Mouse (Mus musculus): ENCODE measurements around the gene Duoxa1. TPM values are rescaled to one million over a fixed set of nuclear protein-coding genes. Genes with fewer than 3 reads are reported as not detected.

The Duoxa1 gene
- polyA plus RNA-seq, 1 experiment from 2014 or later = not detected

DNA sequence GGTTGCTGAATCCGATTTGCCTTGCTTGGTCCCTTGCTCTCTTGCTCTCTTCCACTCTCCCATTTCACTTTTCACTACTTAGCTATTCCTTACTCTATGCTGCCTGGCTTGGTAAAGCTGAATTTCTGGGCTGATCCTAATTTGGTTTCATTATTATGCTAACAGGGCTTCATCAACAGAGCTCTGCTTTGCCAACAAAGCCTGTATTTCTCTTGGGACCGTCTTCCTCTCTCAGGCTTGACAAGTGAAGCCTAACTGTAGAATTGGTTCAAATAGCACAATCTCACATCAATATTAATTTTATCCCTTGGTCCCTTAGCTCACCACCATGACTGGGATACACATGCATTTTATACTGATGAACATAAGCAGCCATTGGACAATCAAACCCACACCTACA is 2.0 kb downstream of the Duoxa1 start:
- H3K4me3 ChIP-seq (ENCODE audit: inconsistent target) = no peak overlapping the region
- WGBS (ENCODE audit: missing documents) = 95% methylated on average over 2 of the region's 2 CpGs
- H3K27ac ChIP-seq = no peak overlapping the region
- no peaks in the 10 kb centered on the region for H3K36me3 ChIP-seq (ENCODE audit: inconsistent target)
- no peaks in the 10 kb centered on the region for H3K79me2 ChIP-seq (ENCODE audit: inconsistent target)

DNA sequence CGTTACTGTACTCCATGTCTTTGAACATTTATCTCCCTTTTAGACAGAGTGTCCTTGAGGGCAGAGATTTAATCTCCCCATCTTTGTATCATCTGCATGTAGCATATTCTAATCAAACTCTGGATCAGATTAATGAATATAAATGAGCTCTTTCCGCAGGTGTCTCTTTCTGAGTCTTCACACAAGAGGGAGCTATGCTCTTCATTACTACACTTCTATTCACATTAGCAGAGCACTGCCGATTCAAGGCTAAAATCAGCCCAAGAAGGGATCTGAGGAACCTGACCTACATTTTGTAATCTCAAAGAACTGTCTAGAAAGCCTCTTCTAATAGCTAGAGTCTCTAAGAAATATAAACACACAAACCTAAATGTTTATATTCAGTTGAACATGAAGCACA is 3.9 kb downstream of the Duoxa1 start:
- no peaks in the 10 kb centered on the region for H3K36me3 ChIP-seq (ENCODE audit: inconsistent target)
- 33% methylated on average over 3 of the region's 3 CpGs for WGBS (ENCODE audit: missing documents)
- no peak overlapping the region for H3K4me3 ChIP-seq (ENCODE audit: inconsistent target)
- H3K79me2 ChIP-seq (ENCODE audit: inconsistent target) = no peaks in the 10 kb centered on the region
- no peak overlapping the region for H3K27ac ChIP-seq

DNA sequence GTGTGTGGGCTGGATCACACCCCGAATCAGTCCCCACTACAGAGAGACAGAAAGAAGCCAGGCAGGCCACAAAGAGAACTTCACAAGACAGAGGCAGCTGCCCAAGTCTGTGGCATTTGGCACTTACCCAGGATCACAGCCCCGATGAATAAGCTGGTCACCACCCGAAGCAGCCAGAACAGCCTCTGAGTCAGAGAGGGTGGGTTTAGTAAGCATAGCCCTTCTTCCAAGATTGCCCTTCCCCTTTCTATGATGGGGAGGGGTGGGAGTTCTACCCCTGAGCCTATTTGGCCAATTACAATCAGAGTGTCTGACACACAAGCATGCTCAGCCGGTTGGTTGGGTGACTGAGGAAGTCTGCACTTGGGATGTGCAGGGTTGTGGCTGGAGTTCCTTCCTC is 7.3 kb downstream of the Duoxa1 start:
- no peaks in the 10 kb centered on the region for H3K79me2 ChIP-seq (ENCODE audit: inconsistent target)
- no peak overlapping the region for H3K27ac ChIP-seq
- no peaks in the 10 kb centered on the region for H3K36me3 ChIP-seq (ENCODE audit: inconsistent target)
- no peak overlapping the region for H3K4me3 ChIP-seq (ENCODE audit: inconsistent target)
- 0% methylated on average over 4 of the region's 4 CpGs for WGBS (ENCODE audit: missing documents)

- WGBS (ENCODE audit: missing documents) = 91% methylated on average over 16 of the region's 16 CpGs
- H3K79me2 ChIP-seq (ENCODE audit: inconsistent target) = no peaks in the 10 kb centered on the region
- no peak overlapping the region for H3K4me3 ChIP-seq (ENCODE audit: inconsistent target)
- no peaks in the 10 kb centered on the region for H3K36me3 ChIP-seq (ENCODE audit: inconsistent target)
- H3K27ac ChIP-seq = no peak overlapping the region
Observed at GRCm38 (mm10) chr2:122305097-122305892, 8.2 kb downstream of the Duoxa1 start.

- 96% methylated on average over 6 of the region's 6 CpGs for WGBS (ENCODE audit: missing documents)
- Histone ChIP-seq H3K4me3 (ENCODE audit: inconsistent target) (no peak overlapping the region), H3K27ac (no peak overlapping the region), H3K79me2 (ENCODE audit: inconsistent target) (no peaks in the 10 kb centered on the region), H3K36me3 (ENCODE audit: inconsistent target) (no peaks in the 10 kb centered on the region)
Observed at GRCm38 (mm10) chr2:122304544-122304943, 9.0 kb downstream of the Duoxa1 start.

GRCm38 (mm10) chr2:122302574-122303241 is 10.8 kb downstream of the Duoxa1 start:
- no peaks in the 10 kb centered on the region for H3K36me3 ChIP-seq (ENCODE audit: inconsistent target)
- no peak overlapping the region for H3K4me3 ChIP-seq (ENCODE audit: inconsistent target)
- no peak overlapping the region for H3K27ac ChIP-seq
- WGBS (ENCODE audit: missing documents) = 21% methylated on average over 9 of the region's 9 CpGs
- H3K79me2 ChIP-seq (ENCODE audit: inconsistent target) = no peaks in the 10 kb centered on the region

DNA sequence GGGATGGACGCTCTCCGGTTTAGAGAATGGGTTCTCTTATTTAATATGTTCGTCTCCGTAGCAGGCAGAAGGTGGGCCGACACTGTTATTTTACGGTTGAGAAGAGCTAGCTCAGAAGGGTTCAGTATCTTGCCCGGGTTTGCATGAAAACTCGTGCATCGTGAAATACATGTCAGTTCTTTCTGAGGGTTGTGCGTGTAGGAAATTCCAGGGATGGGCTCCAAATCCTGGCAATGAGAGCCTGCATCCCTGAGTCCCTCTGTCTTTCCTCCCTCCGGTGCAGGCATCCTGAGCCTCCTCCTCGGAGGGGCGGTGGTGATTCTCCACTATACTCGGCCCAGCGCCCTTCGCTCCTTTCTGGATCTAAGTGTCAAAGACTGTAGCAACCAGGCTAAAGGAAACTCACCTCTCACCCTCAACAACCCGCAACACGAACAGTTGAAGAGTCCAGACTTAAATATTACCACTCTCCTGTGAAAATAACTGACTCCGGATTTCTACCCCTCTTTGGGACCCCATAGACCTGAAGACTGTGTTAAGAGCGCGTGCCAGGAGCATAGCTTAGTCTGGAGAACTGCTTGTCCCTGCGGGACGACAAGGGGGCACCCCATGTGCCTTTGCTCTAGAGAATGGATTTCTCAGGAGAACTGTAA is 11.5 kb downstream of the Duoxa1 start:
- no peaks in the 10 kb centered on the region for H3K79me2 ChIP-seq (ENCODE audit: inconsistent target)
- no peak overlapping the region for H3K4me3 ChIP-seq (ENCODE audit: inconsistent target)
- H3K27ac ChIP-seq = no peak overlapping the region
- 12% methylated on average over 23 of the region's 23 CpGs for WGBS (ENCODE audit: missing documents)
- H3K36me3 ChIP-seq (ENCODE audit: inconsistent target) = no peaks in the 10 kb centered on the region

- H3K27ac ChIP-seq = no peak overlapping the region
- H3K79me2 ChIP-seq (ENCODE audit: inconsistent target) = no peaks in the 10 kb centered on the region
- H3K36me3 ChIP-seq (ENCODE audit: inconsistent target) = no peaks in the 10 kb centered on the region
- WGBS (ENCODE audit: missing documents) = 3% methylated on average over 48 of the region's 48 CpGs
- no peak overlapping the region for H3K4me3 ChIP-seq (ENCODE audit: inconsistent target)
Observed at GRCm38 (mm10) chr2:122301081-122301920, 12.2 kb downstream of the Duoxa1 start.

GRCm38 (mm10) chr2:122300656-122301020 is 12.9 kb downstream of the Duoxa1 start:
- no peaks in the 10 kb centered on the region for H3K79me2 ChIP-seq (ENCODE audit: inconsistent target)
- WGBS (ENCODE audit: missing documents) = 11% methylated on average over 14 of the region's 14 CpGs
- no peak overlapping the region for H3K4me3 ChIP-seq (ENCODE audit: inconsistent target)
- H3K36me3 ChIP-seq (ENCODE audit: inconsistent target) = no peaks in the 10 kb centered on the region
- no peak overlapping the region for H3K27ac ChIP-seq

DNA sequence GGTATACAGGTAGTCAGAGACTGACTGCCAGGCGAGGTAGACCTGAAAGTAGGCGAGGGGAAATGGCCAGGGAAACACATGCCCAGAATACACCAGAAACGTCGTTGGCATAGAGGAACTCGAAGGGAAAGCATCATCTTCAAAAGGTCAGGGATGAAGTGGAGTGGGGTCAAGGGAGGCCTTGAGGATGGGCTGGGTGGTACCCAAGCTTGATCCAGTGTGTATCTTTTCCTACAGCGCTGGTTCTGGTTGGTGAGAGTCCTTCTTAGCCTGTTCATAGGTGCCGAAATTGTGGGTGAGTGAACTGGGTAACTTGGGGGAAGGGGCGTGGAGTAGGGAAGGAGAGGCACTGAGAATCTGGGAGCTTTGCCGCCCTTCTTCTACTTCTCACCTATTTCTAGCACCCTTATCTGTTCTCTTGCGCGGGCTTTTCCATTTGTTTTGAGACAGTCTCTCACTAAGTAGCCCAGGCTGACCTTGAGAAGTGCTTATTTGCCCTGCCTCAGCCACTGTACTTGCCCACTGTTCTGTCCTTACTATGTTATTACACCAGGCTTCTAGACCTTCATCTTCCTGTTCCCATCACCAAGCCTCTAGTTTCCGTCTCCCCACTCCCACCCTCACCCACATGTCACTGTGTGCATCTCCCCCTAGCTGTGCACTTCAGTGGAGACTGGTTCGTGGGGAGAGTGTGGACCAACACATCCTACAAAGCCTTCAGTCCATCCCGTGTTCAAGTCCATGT is 13.4 kb downstream of the Duoxa1 start:
- WGBS (ENCODE audit: missing documents) = 21% methylated on average over 14 of the region's 14 CpGs
- H3K4me3 ChIP-seq (ENCODE audit: inconsistent target) = no peak overlapping the region

GRCm38 (mm10) chr2:122298596-122299490 is 14.7 kb downstream of the Duoxa1 start, which contains the start of gene Duoxa2:
Gene Duoxa2, plus strand, starts transcription at chr2:122298900.
- H3K36me3 ChIP-seq (ENCODE audit: inconsistent target) = no peaks in the 10 kb centered on the region
- no peaks in the 10 kb centered on the region for H3K79me2 ChIP-seq (ENCODE audit: inconsistent target)
- no peak within 1 kb of the TSS for H3K4me3 ChIP-seq (ENCODE audit: inconsistent target)
- no peak within 1 kb of the TSS for H3K27ac ChIP-seq
- 5% methylated on average over 43 of the region's 43 CpGs for WGBS (ENCODE audit: missing documents)

More for the DNA sequence above, 13.4 kb downstream of the Duoxa1 start:
- no peaks in the 10 kb centered on the region for H3K36me3 ChIP-seq (ENCODE audit: inconsistent target)
- H3K79me2 ChIP-seq (ENCODE audit: inconsistent target) = no peaks in the 10 kb centered on the region
- H3K27ac ChIP-seq = no peak overlapping the region

DNA sequence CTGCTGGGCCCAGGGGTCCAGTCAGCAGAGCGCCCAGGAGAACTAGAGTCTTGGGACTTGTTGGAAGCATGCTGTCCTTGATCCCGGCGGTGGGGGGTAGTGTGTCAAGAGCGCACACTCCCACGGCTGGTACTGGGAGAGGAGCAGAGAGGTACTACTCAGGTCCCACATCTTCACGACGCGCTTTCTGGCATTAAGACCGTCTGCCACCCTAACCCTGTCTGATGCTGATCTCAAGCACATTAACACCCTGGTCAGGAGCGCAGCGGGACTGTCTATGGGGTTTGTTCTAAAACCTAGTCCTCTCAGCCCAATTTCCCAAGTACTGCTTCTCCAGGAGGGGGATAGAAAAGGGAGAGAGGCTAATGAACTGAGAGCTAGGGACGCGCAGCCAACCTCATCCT is 15.4 kb downstream of the Duoxa1 start, which contains the start of gene Duox2:
TSS of gene Duox2 (minus strand) at position 354 of the 404 bp plus-strand sequence.
- 12% methylated on average over 13 of the region's 13 CpGs for whole genome bisulfite sequencing (ENCODE audit: missing documents)
- no peak within 1 kb of the TSS for H3K27ac ChIP-seq
- no peak within 1 kb of the TSS for H3K4me3 ChIP-seq (ENCODE audit: inconsistent target)
- H3K79me2 ChIP-seq (ENCODE audit: inconsistent target) = no peaks in the 10 kb centered on the region
- H3K36me3 ChIP-seq (ENCODE audit: inconsistent target) = no peaks in the 10 kb centered on the region
